Mouse (Mus musculus) left cerebral cortex, postnatal 10 days (tissue): Measurements from ENCODE around the gene Qrich2. TPM values are rescaled to one million over a fixed set of nuclear protein-coding genes. Genes with fewer than 3 reads are reported as not detected.
"Not testable (repeated sequence)": the region's sequence is repeated elsewhere in the genome, so short reads cannot be mapped to it uniquely, and the experiment has no call there.

Experiments
- DNase-seq, 2 experiments: peaks; one replicate each; pipeline ENCODE4 v3.0.0; 2021 to 2022; ENCODE audit warnings: low spot score in 2 of 2, mixed read lengths in 1 of 2; ENCODE audit errors: extremely low spot score in 1 of 2
- intact Hi-C: fragments of 180-260 bp; cut with DNase I; formaldehyde crosslinking; loops from one replicate; pipeline ENCODE4 v1.15.1; 2025
- total RNA-seq, 2 experiments: library from RNA; stranded (reverse); gene quantifications; 2 replicates each; pipeline ENCODE4 v1.2.3; 2021

The Qrich2 gene
- total RNA-seq, 2 experiments from 2014 or later, result 0.14 TPM; not detected in 1

- DNase-seq, result not testable (repeated sequence)
- intact Hi-C loops, result loop anchor here (10.0 kb wide), 2 partner anchors 132 to 322 kb away; partner anchors contain the start of gene Rhbdf2
Observed at GRCm38 (mm10) chr11:116492507-116492906, 26.5 kb upstream of the Qrich2 start.

GRCm38 (mm10) chr11:116491338-116491737 is 25.3 kb upstream of the Qrich2 start:
- intact Hi-C loops, result loop anchor here (10.0 kb wide), 2 partner anchors 133 to 323 kb away; partner anchors contain the start of gene Rhbdf2
- no peak for DNase-seq

- DNase-seq, result peak; percentile 77 to 94
- intact Hi-C loops, result loop anchor here (10.0 kb wide), 2 partner anchors 134 to 324 kb away; partner anchors contain the start of gene Rhbdf2
Observed at GRCm38 (mm10) chr11:116490232-116491107, 24.4 kb upstream of the Qrich2 start.

GRCm38 (mm10) chr11:116489771-116490231 is 23.8 kb upstream of the Qrich2 start:
- intact Hi-C loops, result loop anchor here (10.0 kb wide), 2 partner anchors 135 to 325 kb away; partner anchors contain the start of gene Rhbdf2
- no peak for DNase-seq

GRCm38 (mm10) chr11:116488693-116489375 is 22.8 kb upstream of the Qrich2 start:
- intact Hi-C loops, result no loop called here
- DNase-seq, result no peak

- no peak for DNase-seq
- intact Hi-C loops, result no loop called here
Observed at GRCm38 (mm10) chr11:116488207-116488606, 22.2 kb upstream of the Qrich2 start.

- intact Hi-C loops, result no loop called here
Observed at GRCm38 (mm10) chr11:116484261-116484660, 18.2 kb upstream of the Qrich2 start.

GRCm38 (mm10) chr11:116481776-116482175 is 15.7 kb upstream of the Qrich2 start:
- intact Hi-C loops, result no loop called here
- no peak for DNase-seq

More at GRCm38 (mm10) chr11:116484261-116484660, 18.2 kb upstream of the Qrich2 start:
- no peak for DNase-seq

GRCm38 (mm10) chr11:116480975-116481374 is 14.9 kb upstream of the Qrich2 start:
- DNase-seq, result no peak
- intact Hi-C loops, result no loop called here

GRCm38 (mm10) chr11:116479832-116480231 is 13.8 kb upstream of the Qrich2 start:
- intact Hi-C loops, result no loop called here
- DNase-seq, result no peak

GRCm38 (mm10) chr11:116478978-116479377 is 12.9 kb upstream of the Qrich2 start:
- intact Hi-C loops, result no loop called here
- DNase-seq, result no peak

GRCm38 (mm10) chr11:116477160-116477759 is 11.2 kb upstream of the Qrich2 start:
- intact Hi-C loops, result no loop called here
- DNase-seq, result no peak

- intact Hi-C loops, result no loop called here
- no peak for DNase-seq
Observed at GRCm38 (mm10) chr11:116476696-116477095, 10.7 kb upstream of the Qrich2 start.

- intact Hi-C loops, result no loop called here
- DNase-seq, result no peak
Observed at GRCm38 (mm10) chr11:116476041-116476440, 10.0 kb upstream of the Qrich2 start.

- no peak for DNase-seq
- intact Hi-C loops, result no loop called here
Observed at GRCm38 (mm10) chr11:116472275-116472674, 6.2 kb upstream of the Qrich2 start.

- intact Hi-C loops, result no loop called here
Observed at GRCm38 (mm10) chr11:116470896-116471295, 4.9 kb upstream of the Qrich2 start.

GRCm38 (mm10) chr11:116470249-116470648 is 4.2 kb upstream of the Qrich2 start:
- intact Hi-C loops, result no loop called here
- no peak for DNase-seq

More at GRCm38 (mm10) chr11:116470896-116471295, 4.9 kb upstream of the Qrich2 start:
- DNase-seq, result no peak

- intact Hi-C loops, DNase-seq: not testable (repeated sequence)
Observed at GRCm38 (mm10) chr11:116468338-116468737, 2.3 kb upstream of the Qrich2 start.

GRCm38 (mm10) chr11:116463833-116464232 is 2.2 kb downstream of the Qrich2 start:
- DNase-seq, result peak; percentile 67 to 88
- intact Hi-C loops, result loop anchor here (5.0 kb wide), 1 partner anchor 147 kb away; no protein-coding TSS in a partner anchor
